Mouse (Mus musculus) heart, adult 2 months (tissue): ENCODE data around the gene Rimbp2. TPM values are rescaled to one million over a fixed set of nuclear protein-coding genes. Genes with fewer than 3 reads are reported as not detected.

Source experiments
- DNase-seq, 2 experiments: peaks; one replicate each; pipeline ENCODE4 v3.0.0; 2021
- H3K27ac ChIP-seq: fragments of 200-600 bp; 2 replicates; pipeline ENCODE4 v1.8.1; 2022
- H3K27me3 ChIP-seq: fragments of 200-500 bp; 2 replicates; pipeline ENCODE4 v1.6.1; 2012; ENCODE audit warnings: mild to moderate bottlenecking, low read length, inconsistent platforms, mixed read lengths; ENCODE audit not compliant: control insufficient read depth, insufficient read depth
- H3K36me3 ChIP-seq: fragments of 200-500 bp; 2 replicates; pipeline ENCODE4 v1.6.1; 2012; ENCODE audit warnings: low read length, inconsistent platforms; ENCODE audit not compliant: control insufficient read depth, insufficient read depth
- H3K4me1 ChIP-seq: fragments of 200-500 bp; 2 replicates; pipeline ENCODE4 v1.6.1; 2011; ENCODE audit warnings: low read length; ENCODE audit not compliant: control insufficient read depth, insufficient read depth
- H3K4me3 ChIP-seq: fragments of 200-600 bp; 2 replicates; pipeline ENCODE4 v1.8.1; 2022
- H3K79me2 ChIP-seq: fragments of 200-500 bp; replicated peaks from 2 replicates; pipeline ENCODE4 v1.6.1; 2012; ENCODE audit warnings: mild to moderate bottlenecking, inconsistent platforms, low read length, moderate library complexity, mixed read lengths; ENCODE audit not compliant: control insufficient read depth, insufficient read depth
- H3K9ac ChIP-seq: fragments of 200-500 bp; 2 replicates; pipeline ENCODE4 v1.6.1; 2012; ENCODE audit warnings: low read depth, mild to moderate bottlenecking, control low read depth, inconsistent platforms, low read length, mixed read lengths
- CTCF ChIP-seq: fragments of 200-600 bp; IDR thresholded peaks from 2 replicates; pipeline ENCODE4 v1.8.1; 2022; ENCODE audit warnings: antibody characterized with exemption, mild to moderate bottlenecking, moderate library complexity
- EP300 ChIP-seq: fragments of 200-500 bp; IDR thresholded peaks from 2 replicates; pipeline ENCODE4 v1.6.1; 2011; ENCODE audit warnings: low read depth, low read length, control low read depth; ENCODE audit not compliant: insufficient read depth
- POLR2A ChIP-seq: fragments of 200-500 bp; IDR thresholded peaks from 2 replicates; pipeline ENCODE4 v1.6.1; 2011; ENCODE audit warnings: mild to moderate bottlenecking, low read depth, low read length, control low read depth; ENCODE audit not compliant: insufficient read depth
- WGBS: fragments of 180-500 bp; shearing (Covaris S2); methylation state at CpG from one replicate; pipeline ENCODE4 v1.1.7; 2018; 5-methylcytosine and 5-hydroxymethylcytosine counted together
- intact Hi-C: fragments of 180-260 bp; cut with DNase I; formaldehyde crosslinking; loops from one replicate; pipeline ENCODE4 v1.15.1; 2025
- polyA plus RNA-seq: library from polyadenylated mRNA; depleted of rRNA; stranded (reverse); fragments of >200 nt; gene quantifications from 2 replicates; pipeline ENCODE4 v1.2.3, GENCODE M21; 2012
- total RNA-seq, 2 experiments: library from RNA; stranded (reverse); gene quantifications; 2 replicates each; pipeline ENCODE4 v1.2.3; 2021

The Rimbp2 gene
- total and polyA plus RNA-seq, 3 experiments = 0.06 to 0.07 TPM; not detected in 1

DNA sequence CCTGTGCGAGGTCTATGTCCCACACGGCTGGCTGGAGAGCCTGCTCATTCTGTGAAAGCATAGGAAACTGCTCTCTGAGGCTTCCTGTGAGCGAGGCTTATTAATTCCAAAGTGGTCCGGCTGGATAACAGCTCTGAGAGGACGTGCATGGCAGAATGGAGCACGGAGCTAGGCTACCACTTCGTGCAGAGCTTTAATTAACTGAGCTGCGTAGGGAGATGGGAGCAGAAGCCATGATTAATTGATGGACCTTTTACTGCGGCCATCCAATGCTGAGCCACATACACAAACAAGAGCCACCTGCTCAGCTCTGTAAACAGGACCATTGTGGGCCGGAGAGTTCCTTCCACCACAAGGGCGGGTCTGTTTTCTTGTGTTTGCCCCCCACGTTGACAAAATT lies 50.2 kb downstream of the Rimbp2 start:
- intact Hi-C loops = no loop called here
- TF ChIP-seq POLR2A = no peak
- no peak for TF ChIP-seq EP300
- TF ChIP-seq CTCF = no peak
- H3K9ac ChIP-seq = no peak overlapping the region
- 61% methylated on average over 12 of the region's 12 CpGs for WGBS
- H3K4me3 ChIP-seq = no peak overlapping the region
- no peaks in the 10 kb centered on the region for H3K4me1 ChIP-seq
- no peaks in the 10 kb centered on the region for H3K27me3 ChIP-seq
- H3K36me3 ChIP-seq = no peaks in the 10 kb centered on the region
- no peak for DNase-seq
- no peak overlapping the region for H3K27ac ChIP-seq
- no peaks in the 10 kb centered on the region for H3K79me2 ChIP-seq

GRCm38 (mm10) chr5:128899971-128900370 lies 53.3 kb downstream of the Rimbp2 start:
- H3K4me1 ChIP-seq = no peaks in the 10 kb centered on the region
- no peak overlapping the region for H3K27ac ChIP-seq
- intact Hi-C loops = no loop called here
- no peaks in the 10 kb centered on the region for H3K27me3 ChIP-seq
- H3K79me2 ChIP-seq = no peaks in the 10 kb centered on the region
- DNase-seq = no peak
- no peak overlapping the region for H3K4me3 ChIP-seq
- TF ChIP-seq POLR2A = no peak
- no peak for TF ChIP-seq EP300
- no peak for TF ChIP-seq CTCF
- H3K36me3 ChIP-seq = no peaks in the 10 kb centered on the region
- 69% methylated on average over 13 of the region's 13 CpGs for WGBS
- H3K9ac ChIP-seq = no peak overlapping the region

DNA sequence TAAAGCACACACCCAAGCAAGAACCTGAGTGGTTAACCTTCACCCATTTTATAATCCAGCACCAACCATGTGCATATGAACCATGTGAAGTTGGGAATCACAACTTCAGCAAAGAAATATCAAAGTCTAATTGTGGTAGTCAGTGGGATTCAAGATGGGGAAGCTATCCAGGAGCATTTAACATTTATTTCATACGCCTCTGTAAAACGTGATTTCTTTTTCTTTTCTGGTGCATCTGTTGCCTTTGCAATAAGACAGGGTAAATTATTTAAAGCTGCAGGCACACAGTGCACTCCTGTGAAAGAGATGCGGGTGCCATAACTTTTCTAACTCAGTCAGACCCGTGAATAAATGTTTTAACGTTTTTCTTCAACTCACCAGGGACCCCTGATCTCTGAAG lies 58.4 kb downstream of the Rimbp2 start:
- Histone ChIP-seq H3K79me2 (no peaks in the 10 kb centered on the region), H3K9ac (no peak overlapping the region), H3K4me3 (no peak overlapping the region), H3K36me3 (no peaks in the 10 kb centered on the region), H3K27me3 (no peaks in the 10 kb centered on the region), H3K27ac (no peak overlapping the region), H3K4me1 (no peaks in the 10 kb centered on the region)
- DNase-seq = no peak
- 67% methylated on average over 5 of the region's 5 CpGs for WGBS
- TF ChIP-seq CTCF (no peak), POLR2A (no peak), EP300 (no peak)
- intact Hi-C loops = no loop called here

GRCm38 (mm10) chr5:128887546-128887945 lies 65.7 kb downstream of the Rimbp2 start:
- Histone ChIP-seq H3K79me2 (no peaks in the 10 kb centered on the region), H3K36me3 (no peaks in the 10 kb centered on the region), H3K4me1 (no peaks in the 10 kb centered on the region), H3K9ac (no peak overlapping the region), H3K4me3 (no peak overlapping the region), H3K27me3 (no peaks in the 10 kb centered on the region), H3K27ac (no peak overlapping the region)
- no peak for TF ChIP-seq EP300
- TF ChIP-seq CTCF = no peak
- no peak for TF ChIP-seq POLR2A
- no peak for DNase-seq
- intact Hi-C loops = no loop called here
- 75% methylated on average over 3 of the region's 3 CpGs for WGBS

DNA sequence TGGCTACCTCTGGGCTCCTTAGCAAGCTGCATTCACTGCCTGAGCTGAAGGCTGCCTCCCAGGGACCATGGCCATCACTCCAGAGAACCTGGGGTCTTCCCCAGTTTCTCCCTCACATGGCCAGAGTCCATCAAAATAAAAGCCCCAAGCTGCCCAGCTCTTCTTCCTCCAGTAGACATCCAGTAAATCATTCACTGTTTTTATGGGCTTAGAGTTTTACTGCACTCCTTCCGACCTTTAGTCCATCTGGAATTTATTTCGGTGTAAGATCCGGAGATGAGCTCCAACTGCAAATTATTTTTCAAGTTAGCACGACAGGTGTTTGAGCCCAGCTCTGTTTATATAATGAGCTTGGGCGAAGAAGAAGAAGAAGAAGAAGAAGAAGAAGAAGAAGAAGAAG lies 69.0 kb downstream of the Rimbp2 start:
- no peaks in the 10 kb centered on the region for H3K79me2 ChIP-seq
- no peak overlapping the region for H3K27ac ChIP-seq
- TF ChIP-seq EP300 (no peak), CTCF (no peak), POLR2A (no peak)
- no peak for DNase-seq
- intact Hi-C loops = no loop called here
- H3K27me3 ChIP-seq = no peaks in the 10 kb centered on the region
- H3K9ac ChIP-seq = no peak overlapping the region
- H3K4me3 ChIP-seq = no peak overlapping the region
- no peaks in the 10 kb centered on the region for H3K4me1 ChIP-seq
- no peaks in the 10 kb centered on the region for H3K36me3 ChIP-seq
- WGBS = 81% methylated on average over 5 of the region's 5 CpGs

DNA sequence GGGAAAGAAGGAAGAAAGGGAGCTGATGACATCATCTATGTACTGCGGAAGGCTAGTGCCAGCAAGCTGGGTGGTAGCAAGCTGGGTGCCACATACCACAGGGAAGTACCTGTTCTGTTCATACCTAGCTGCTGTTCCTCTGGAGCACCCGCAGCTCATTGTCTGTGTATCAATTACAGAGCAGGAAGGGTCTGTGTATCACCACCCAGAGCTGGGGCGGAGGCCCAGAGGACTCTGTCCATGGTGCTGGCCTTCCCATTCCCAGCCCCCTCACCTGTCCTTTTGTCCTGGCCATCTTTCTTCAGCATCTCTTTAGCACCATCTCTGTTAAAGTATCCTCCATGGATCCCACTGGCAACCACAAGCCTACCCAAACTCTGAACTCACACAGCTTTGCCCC lies 74.2 kb downstream of the Rimbp2 start:
- Histone ChIP-seq H3K27ac (no peak overlapping the region), H3K9ac (no peak overlapping the region), H3K27me3 (no peaks in the 10 kb centered on the region), H3K4me3 (no peak overlapping the region), H3K79me2 (no peaks in the 10 kb centered on the region), H3K4me1 (no peaks in the 10 kb centered on the region), H3K36me3 (no peaks in the 10 kb centered on the region)
- intact Hi-C loops = no loop called here
- no peak for TF ChIP-seq EP300
- TF ChIP-seq CTCF = no peak
- TF ChIP-seq POLR2A = no peak
- 27% methylated on average over 3 of the region's 3 CpGs for WGBS
- DNase-seq = no peak
